Mouse (Mus musculus) right cerebral cortex, postnatal 14 days (tissue): ENCODE data around the gene Tmem183a.

Source experiments
- DNase-seq: peaks from one replicate; pipeline ENCODE4 v3.0.0; 2022

Tmem183a gene

GRCm38 (mm10) chr1:134318261-134318660, 43.5 kb downstream of the Tmem183a start:
- DNase-seq: no peak

DNA sequence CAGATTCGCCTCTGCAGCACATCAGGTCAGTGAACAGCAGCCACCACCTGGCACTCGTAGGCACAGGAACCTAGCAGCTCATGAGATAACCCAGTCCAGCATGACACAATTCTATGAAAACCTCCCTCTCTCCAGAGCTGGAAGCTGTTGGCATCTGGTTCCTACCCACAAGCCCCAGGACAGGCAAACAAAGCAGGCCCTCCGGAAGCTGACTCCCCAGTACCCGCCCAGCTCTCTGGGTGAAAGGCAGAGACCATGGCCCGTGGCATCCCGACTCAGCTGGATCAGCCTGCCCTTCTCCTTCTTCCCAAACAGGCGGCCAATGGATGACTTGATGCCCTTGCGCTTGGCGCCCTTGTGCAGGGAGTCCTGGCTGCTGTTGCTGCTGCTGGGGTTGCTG, 45.4 kb downstream of the Tmem183a start:
- no peak for DNase-seq

DNA sequence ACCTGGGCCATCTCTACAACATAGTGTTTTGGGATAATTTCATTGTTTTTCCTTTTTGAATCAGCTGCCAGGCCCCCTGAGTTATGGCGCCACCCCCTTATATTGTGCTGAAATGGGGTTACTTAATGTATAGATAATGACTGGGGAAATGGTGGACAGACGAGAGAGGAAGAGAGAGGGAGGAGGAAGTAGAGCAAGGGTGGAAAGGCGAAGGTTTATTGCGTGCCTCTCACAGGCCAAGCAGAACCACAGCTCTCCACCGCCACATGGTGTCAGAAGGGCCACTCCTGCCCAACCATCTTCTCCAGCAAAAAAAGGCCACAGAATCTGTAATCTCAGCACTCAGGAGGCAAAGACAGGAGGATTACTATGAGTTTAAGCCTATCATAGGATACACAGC, 46.6 kb downstream of the Tmem183a start:
- DNase-seq: no peak

GRCm38 (mm10) chr1:134311760-134312159, 50.0 kb downstream of the Tmem183a start:
- no peak for DNase-seq

DNA sequence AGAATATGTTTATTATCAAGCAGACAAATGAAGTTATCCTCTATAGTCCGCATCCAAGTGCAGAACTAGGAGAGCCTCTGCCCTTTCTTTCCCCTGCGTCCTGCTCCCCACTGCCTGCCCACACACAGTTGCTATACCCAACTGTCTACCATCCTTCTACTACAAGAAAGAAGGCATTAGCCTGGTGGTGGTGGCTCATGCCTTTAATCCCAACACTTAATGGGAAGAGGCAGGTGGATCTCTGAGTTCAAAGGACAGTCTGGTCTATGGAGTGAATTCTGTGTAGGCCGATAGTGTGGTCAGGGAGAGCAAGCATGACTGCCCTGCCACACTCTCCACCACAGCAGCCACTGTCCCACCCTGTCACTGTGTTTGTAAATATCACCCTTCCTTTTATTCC, 51.0 kb downstream of the Tmem183a start:
- no peak for DNase-seq

DNA sequence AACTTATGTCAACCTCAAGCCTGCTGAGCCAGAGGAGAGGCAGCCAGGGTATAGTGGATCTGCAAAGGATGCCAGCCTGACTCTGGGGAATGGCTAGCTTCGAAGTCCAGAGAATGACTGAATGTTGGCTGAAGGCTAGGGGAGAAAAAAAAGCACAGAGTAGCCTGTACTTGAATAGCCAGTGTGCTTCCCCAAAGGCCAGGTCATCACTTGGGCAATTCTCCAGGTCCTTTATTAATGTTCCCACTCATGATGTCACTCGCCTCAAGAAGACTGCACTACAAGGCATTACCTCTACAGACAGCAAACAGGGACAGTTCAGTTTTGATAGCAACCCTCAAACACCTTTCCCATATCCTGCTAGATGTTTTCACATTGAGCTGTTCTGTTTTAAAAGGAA, 51.5 kb downstream of the Tmem183a start:
- DNase-seq: no peak

GRCm38 (mm10) chr1:134307409-134307808, 54.4 kb downstream of the Tmem183a start:
- DNase-seq: no peak

- no peak for DNase-seq
Observed at GRCm38 (mm10) chr1:134304940-134305339, 56.8 kb downstream of the Tmem183a start.

DNA sequence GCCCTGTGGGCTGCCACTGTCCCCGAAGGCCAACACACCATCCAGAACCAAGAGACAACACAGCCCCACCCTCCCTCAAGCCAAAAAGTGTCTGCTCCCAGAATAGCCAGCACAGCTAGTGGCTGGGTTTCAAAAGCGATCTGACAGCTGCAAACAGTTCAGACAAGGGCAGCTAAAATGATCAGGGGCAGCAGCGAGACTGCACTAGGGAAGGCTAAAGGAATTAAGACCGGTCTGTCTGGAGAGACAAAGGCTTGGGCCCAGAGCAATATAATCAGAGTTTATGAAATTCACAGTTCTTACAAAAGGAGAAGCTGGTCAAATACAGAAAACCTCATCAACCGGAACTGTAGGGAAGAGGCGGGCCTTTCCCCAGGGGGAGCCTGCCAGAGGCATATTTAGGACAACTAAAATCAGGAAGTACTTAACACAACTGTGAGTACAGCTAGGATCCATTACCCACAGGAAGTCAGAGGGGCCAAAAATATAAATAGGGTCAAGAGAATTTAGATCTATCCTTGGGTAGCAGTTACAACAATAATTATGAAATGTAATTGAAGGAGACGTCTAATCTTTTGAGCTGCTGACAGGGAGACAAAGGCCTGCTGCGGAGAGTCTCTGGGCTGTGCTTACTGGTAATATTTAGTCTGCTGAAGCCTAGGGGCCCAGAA, 59.1 kb downstream of the Tmem183a start:
- DNase-seq: no peak

DNA sequence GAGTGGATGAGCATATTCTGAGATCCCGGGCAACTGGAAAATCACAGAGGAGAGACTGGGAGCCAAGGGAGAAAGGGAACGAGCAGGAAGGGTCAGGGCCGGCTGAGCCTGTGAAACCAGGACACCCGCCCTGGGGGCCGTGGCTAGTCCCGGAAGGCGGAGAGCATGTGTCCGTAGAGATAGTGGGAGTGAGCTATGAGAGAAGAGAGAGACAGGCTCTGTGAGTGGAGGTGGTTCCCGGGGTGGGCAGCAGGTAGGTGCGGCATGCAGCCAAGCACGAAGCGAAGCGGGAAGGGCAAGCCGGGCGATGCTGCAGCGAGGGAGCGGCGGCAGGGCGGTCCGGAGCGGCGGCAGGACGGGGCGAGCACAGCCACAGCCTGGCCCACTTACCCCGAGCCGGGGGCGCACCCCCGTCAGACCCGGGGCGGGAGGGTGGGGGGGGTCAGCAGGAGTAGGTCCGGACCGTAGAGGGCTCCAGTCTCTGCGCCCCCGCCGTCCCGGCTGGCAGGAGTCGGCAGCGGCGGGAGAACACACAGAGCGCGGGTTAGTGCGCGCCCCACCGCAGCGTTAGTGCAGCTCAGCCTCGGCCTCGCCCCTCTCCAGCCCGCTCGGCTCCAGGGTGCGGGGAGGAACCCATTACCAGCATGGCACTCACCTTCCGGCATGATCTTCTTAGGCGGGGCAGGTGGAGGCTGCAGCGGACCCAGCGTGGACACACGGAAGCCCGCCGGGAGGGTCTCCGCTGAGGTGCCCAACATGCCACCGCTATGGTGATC, 63.0 kb downstream of the Tmem183a start:
- DNase-seq: peak; percentile 23

DNA sequence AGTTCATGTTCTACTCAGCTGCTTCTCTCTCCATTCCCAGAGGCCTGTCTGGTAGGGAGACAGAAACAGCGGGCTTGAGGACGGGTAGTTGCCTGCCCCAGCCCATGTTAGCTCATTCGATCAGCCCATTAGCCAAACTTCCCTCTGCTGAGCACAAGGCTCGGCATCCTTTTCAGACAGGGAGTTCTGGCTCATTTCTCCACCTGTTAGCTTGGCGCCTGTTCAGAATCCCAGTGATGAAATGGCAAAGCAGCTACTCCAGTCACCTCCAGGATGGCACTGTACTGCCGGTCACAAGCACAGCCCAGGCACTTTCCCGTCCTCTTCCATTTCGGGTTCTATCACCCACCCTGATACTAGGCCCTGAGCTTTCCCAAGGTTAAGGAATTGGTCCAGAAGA, 64.5 kb downstream of the Tmem183a start:
- no peak for DNase-seq
